Mouse (Mus musculus): ENCODE measurements around the gene Adgrb2.

The Adgrb2 gene

GRCm38 (mm10) chr4:129984421-129985061 is at the start of gene Adgrb2:
Gene Adgrb2, plus strand, starts transcription at chr4:129984870.
- no peak for DNase-seq (ENCODE audit: low spot score in 2 of 2)

- no peak for DNase-seq (ENCODE audit: low spot score in 2 of 2)
Observed at GRCm38 (mm10) chr4:129951359-129951821, 33.3 kb upstream of the Adgrb2 start.

- no peak for DNase-seq (ENCODE audit: low spot score in 2 of 2)
Observed at GRCm38 (mm10) chr4:129952241-129952810, 32.3 kb upstream of the Adgrb2 start.

- DNase-seq (ENCODE audit: low spot score in 2 of 2): no peak
Observed at GRCm38 (mm10) chr4:129954527-129954926, 30.1 kb upstream of the Adgrb2 start.

- DNase-seq (ENCODE audit: low spot score in 2 of 2): peak; percentile 85 to 87
Observed at GRCm38 (mm10) chr4:129960180-129960944, 24.3 kb upstream of the Adgrb2 start.

GRCm38 (mm10) chr4:129965294-129965693 is 19.4 kb upstream of the Adgrb2 start:
- DNase-seq (ENCODE audit: low spot score in 2 of 2): no peak

GRCm38 (mm10) chr4:129966201-129966600 is 18.5 kb upstream of the Adgrb2 start:
- no peak for DNase-seq (ENCODE audit: low spot score in 2 of 2)

GRCm38 (mm10) chr4:129967024-129968014 is 17.4 kb upstream of the Adgrb2 start:
- DNase-seq (ENCODE audit: low spot score in 2 of 2): peak; percentile 72 to 78

- no peak for DNase-seq (ENCODE audit: low spot score in 2 of 2)
Observed at GRCm38 (mm10) chr4:129970168-129970567, 14.5 kb upstream of the Adgrb2 start.

GRCm38 (mm10) chr4:129970861-129971260 is 13.8 kb upstream of the Adgrb2 start:
- no peak for DNase-seq (ENCODE audit: low spot score in 2 of 2)

- no peak for DNase-seq (ENCODE audit: low spot score in 2 of 2)
Observed at GRCm38 (mm10) chr4:129971989-129972388, 12.7 kb upstream of the Adgrb2 start.

GRCm38 (mm10) chr4:129974285-129974684 is 10.4 kb upstream of the Adgrb2 start:
- no peak for DNase-seq (ENCODE audit: low spot score in 2 of 2)

GRCm38 (mm10) chr4:129977256-129977655 is 7.4 kb upstream of the Adgrb2 start:
- no peak for DNase-seq (ENCODE audit: low spot score in 2 of 2)

- no peak for DNase-seq (ENCODE audit: low spot score in 2 of 2)
Observed at GRCm38 (mm10) chr4:129978227-129978626, 6.4 kb upstream of the Adgrb2 start.

- peak in 1 of 2 experiments; percentile 70 for DNase-seq (ENCODE audit: low spot score in 2 of 2)
Observed at GRCm38 (mm10) chr4:129978930-129979329, 5.7 kb upstream of the Adgrb2 start.

GRCm38 (mm10) chr4:129981657-129982056 is 3.0 kb upstream of the Adgrb2 start:
- DNase-seq (ENCODE audit: low spot score in 2 of 2): no peak

GRCm38 (mm10) chr4:129983046-129983445 is 1.6 kb upstream of the Adgrb2 start:
- no peak for DNase-seq (ENCODE audit: low spot score in 2 of 2)

- peak; percentile 86 to 87 for DNase-seq (ENCODE audit: low spot score in 2 of 2)
Observed at GRCm38 (mm10) chr4:129983764-129984420, 778 bp upstream of the Adgrb2 start.

- DNase-seq (ENCODE audit: low spot score in 2 of 2): no peak
Observed at GRCm38 (mm10) chr4:129985161-129985670, 546 bp downstream of the Adgrb2 start.

- peak; percentile 71 to 76 for DNase-seq (ENCODE audit: low spot score in 2 of 2)
Observed at GRCm38 (mm10) chr4:129985671-129986441, 1.2 kb downstream of the Adgrb2 start.

Data from right cerebral cortex, postnatal 36 days (tissue).